ENCODE assay signal across 8 mouse cellular contexts in genomic region chr2:120562859-120563234, GRCm38 (mm10). TPM values are rescaled to one million over a fixed set of nuclear protein-coding genes. Genes with fewer than 3 reads are reported as not detected.
DNase-seq lines count a peak whose midpoint lies in the region; ATAC-seq and TF ChIP-seq lines count a peak whose summit lies in the region.

No protein-coding gene starts in this region.

- peak overlapping the region; percentile 50 to 89 for H3K27ac ChIP-seq in heart, embryonic 14.5 days (replicated peaks in 1 of 2; ENCODE audit: control insufficient read depth in 1 of 2, insufficient read depth in 1 of 2, low read depth in 2 of 2, low read length in 2 of 2)
- no peak overlapping the region for H3K27ac ChIP-seq in hindbrain, embryonic 12.5 days
- H3K27ac ChIP-seq in midbrain, embryonic 10.5 days (replicated peaks): peak overlapping the region; percentile 97

- no peaks in the 10 kb centered on the region for H3K9me3 ChIP-seq in heart, embryonic 14.5 days (ENCODE audit: control insufficient read depth, low read length)
- H3K9me3 ChIP-seq in G1E (replicated peaks): no peaks in the 10 kb centered on the region
- no peaks in the 10 kb centered on the region for H3K9me3 ChIP-seq in hindbrain, embryonic 12.5 days (replicated peaks)
- no peaks in the 10 kb centered on the region for H3K9me3 ChIP-seq in midbrain, embryonic 10.5 days (replicated peaks)

- TF ChIP-seq CTCF in G1E (IDR thresholded peaks at IDR 0.05; ENCODE audit: low read depth, low read length): no peak

- peaks cover 0 to 5% of the 10 kb centered on the region in 2 experiments; a peak in 1 of 4 replicates for H3K4me1 ChIP-seq in heart, embryonic 14.5 days (ENCODE audit: control insufficient read depth in 2 of 2, insufficient read depth in 2 of 2, low read length in 2 of 2)
- peaks cover 61% of the 10 kb centered on the region for H3K4me1 ChIP-seq in G1E (ENCODE audit: insufficient read depth, low read depth, low read length)
- peaks cover 11% of the 10 kb centered on the region for H3K4me1 ChIP-seq in hindbrain, embryonic 12.5 days
- peaks cover 16% of the 10 kb centered on the region for H3K4me1 ChIP-seq in midbrain, embryonic 10.5 days

- peak overlapping the region; percentile 94 for H3K9ac ChIP-seq in heart, embryonic 14.5 days (ENCODE audit: low read length)
- peak overlapping the region; percentile 91 for H3K9ac ChIP-seq in hindbrain, embryonic 12.5 days

- no peaks in the 10 kb centered on the region for H3K27me3 ChIP-seq in heart, embryonic 14.5 days (ENCODE audit: control insufficient read depth, insufficient read depth, low read length)
- no peaks in the 10 kb centered on the region for H3K27me3 ChIP-seq in G1E (ENCODE audit: insufficient read depth, low read length)
- H3K27me3 ChIP-seq in hindbrain, embryonic 12.5 days: no peaks in the 10 kb centered on the region
- H3K27me3 ChIP-seq in midbrain, embryonic 10.5 days (ENCODE audit: low read depth, poor library complexity, severe bottlenecking): no peaks in the 10 kb centered on the region

- H3K4me3 ChIP-seq in heart, embryonic 14.5 days (ENCODE audit: control insufficient read depth in 1 of 2, insufficient read depth in 1 of 2, low read depth in 1 of 2, low read length in 2 of 2): peak overlapping the region; percentile 70 to 83
- H3K4me3 ChIP-seq in G1E (ENCODE audit: low read depth, low read length): peak overlapping the region; percentile 99
- H3K4me3 ChIP-seq in hindbrain, embryonic 12.5 days: peak overlapping the region; percentile 88
- H3K4me3 ChIP-seq in midbrain, embryonic 10.5 days: peak overlapping the region; percentile 92

- peak overlapping the region; percentile 62 for H3K4me2 ChIP-seq in heart, embryonic 14.5 days (ENCODE audit: low read length)
- peak overlapping the region; percentile 78 for H3K4me2 ChIP-seq in hindbrain, embryonic 12.5 days (replicated peaks)

- 0 out of 2 replicates have a peak, but pooled peaks cover 7% of the 10 kb centered on the region for H3K36me3 ChIP-seq in heart, embryonic 14.5 days (ENCODE audit: control insufficient read depth, insufficient read depth, low read length)
- peaks cover 28% of the 10 kb centered on the region for H3K36me3 ChIP-seq in G1E (replicated peaks)
- H3K36me3 ChIP-seq in hindbrain, embryonic 12.5 days: no peaks in the 10 kb centered on the region
- peaks cover 11% of the 10 kb centered on the region for H3K36me3 ChIP-seq in midbrain, embryonic 10.5 days

- no peak for ATAC-seq in heart, embryonic 14.5 days (ENCODE audit: insufficient number of reproducible peaks, insufficient read depth, low FRiP score, low read depth)
- ATAC-seq in G1E (ENCODE audit: extremely low read depth, insufficient number of reproducible peaks, low FRiP score, poor library complexity, severe bottlenecking): no peak
- no peak for ATAC-seq in hindbrain, embryonic 12.5 days (ENCODE audit: low FRiP score)

- WGBS in heart, embryonic 14.5 days: 14% methylated on average over 9 of the region's 9 CpGs
- 28% methylated on average over 9 of the region's 9 CpGs for WGBS in hindbrain, embryonic 12.5 days
- 25% methylated on average over 9 of the region's 9 CpGs for WGBS in midbrain, embryonic 10.5 days

- DNase-seq in heart, adult 18-20 months: no peak
- no peak for DNase-seq in G1E (ENCODE audit: low spot score)
- no peak for DNase-seq in midbrain, embryonic 10.5 days (ENCODE audit: low spot score)
- DNase-seq in thymus, postnatal 10 days (ENCODE audit: low spot score in 2 of 2): no peak
- no peak for DNase-seq in layer of hippocampus, postnatal 10 days (ENCODE audit: low spot score in 2 of 2)
- DNase-seq in right cerebral cortex, postnatal 36 days (ENCODE audit: low spot score in 2 of 2): no peak

RNA-seq across cellular contexts. Expression of gene Zfp106, which starts 0.8 kb away (rescaled TPM):
- polyA plus RNA-seq in heart, embryonic 14.5 days (2014; fragmentation: Nextera tagmentation; extraction: Ambion mirVana): 53.0 and 56.8 TPM in 2 replicates
- 100 to 1,000 TPM; 496 TPM for total RNA-seq in heart, adult 18-20 months (2021)
- 301 and 315 TPM in 2 replicates for total RNA-seq in G1E (2014; fragmentation: Nextera tagmentation)
- total RNA-seq in G1E (2017): 98.6 and 104 TPM in 2 replicates
- 83.9 and 104 TPM in 2 replicates for polyA plus RNA-seq in G1E (2012)
- 58.3 and 62.4 TPM in 2 replicates for polyA plus RNA-seq in hindbrain, embryonic 12.5 days (2016; fragmentation: Nextera tagmentation; extraction: Ambion mirVana)
- 69.7 and 76.2 TPM in 2 replicates for polyA plus RNA-seq in midbrain, embryonic 10.5 days (2016; fragmentation: Nextera tagmentation; extraction: Ambion mirVana)
- 100 to 1,000 TPM in 1 of 2 experiments, 10 to 100 TPM in 1; 98.3 to 101 TPM for total RNA-seq in layer of hippocampus, postnatal 10 days (2021)

RNA-seq across cellular contexts. Expression of gene Snap23, which starts 4.6 kb away (rescaled TPM):
- polyA plus RNA-seq in heart, embryonic 14.5 days (2014; fragmentation: Nextera tagmentation; extraction: Ambion mirVana): 52.2 and 52.7 TPM in 2 replicates
- 10 to 100 TPM; 59.0 to 59.7 TPM for total RNA-seq in heart, adult 18-20 months (2021)
- total RNA-seq in G1E (2014; fragmentation: Nextera tagmentation) (242 and 301 TPM in 2 replicates), G1E (2017) (253 and 328 TPM in 2 replicates)
- polyA plus RNA-seq in G1E (2012): 20.5 and 21.7 TPM in 2 replicates
- polyA plus RNA-seq in hindbrain, embryonic 12.5 days (2016; fragmentation: Nextera tagmentation; extraction: Ambion mirVana): 39.5 and 40.7 TPM in 2 replicates
- 53.8 and 58.3 TPM in 2 replicates for polyA plus RNA-seq in midbrain, embryonic 10.5 days (2016; fragmentation: Nextera tagmentation; extraction: Ambion mirVana)
- total RNA-seq in layer of hippocampus, postnatal 10 days (2021): 10 to 100 TPM; 18.3 to 18.8 TPM

RNA-seq across cellular contexts. Expression of gene Haus2, which starts 46.3 kb away (rescaled TPM):
- 19.7 and 21.9 TPM in 2 replicates for polyA plus RNA-seq in heart, embryonic 14.5 days (2014; fragmentation: Nextera tagmentation; extraction: Ambion mirVana)
- total RNA-seq in heart, adult 18-20 months (2021): 10 to 100 TPM in 1 of 2 experiments, 1 to 10 TPM in 1; 9.9 to 11.5 TPM
- 30.5 and 41.2 TPM in 2 replicates for total RNA-seq in G1E (2014; fragmentation: Nextera tagmentation)
- 13.1 and 14.6 TPM in 2 replicates for total RNA-seq in G1E (2017)
- polyA plus RNA-seq in G1E (2012): 2.1 and 3.2 TPM in 2 replicates
- polyA plus RNA-seq in hindbrain, embryonic 12.5 days (2016; fragmentation: Nextera tagmentation; extraction: Ambion mirVana): 31.3 and 32.2 TPM in 2 replicates
- polyA plus RNA-seq in midbrain, embryonic 10.5 days (2016; fragmentation: Nextera tagmentation; extraction: Ambion mirVana): 41.0 and 41.6 TPM in 2 replicates
- 10 to 100 TPM; 17.5 to 18.4 TPM for total RNA-seq in layer of hippocampus, postnatal 10 days (2021)

RNA-seq across cellular contexts. Expression of gene Lrrc57, which starts 46.5 kb away (rescaled TPM):
- 22.0 and 22.9 TPM in 2 replicates for polyA plus RNA-seq in heart, embryonic 14.5 days (2014; fragmentation: Nextera tagmentation; extraction: Ambion mirVana)
- total RNA-seq in heart, adult 18-20 months (2021): 10 to 100 TPM; 16.9 to 17.1 TPM
- 35.8 and 52.9 TPM in 2 replicates for total RNA-seq in G1E (2014; fragmentation: Nextera tagmentation)
- 27.8 and 29.6 TPM in 2 replicates for total RNA-seq in G1E (2017)
- polyA plus RNA-seq in G1E (2012): 1.5 and 3.0 TPM in 2 replicates
- 35.6 and 38.6 TPM in 2 replicates for polyA plus RNA-seq in hindbrain, embryonic 12.5 days (2016; fragmentation: Nextera tagmentation; extraction: Ambion mirVana)
- polyA plus RNA-seq in midbrain, embryonic 10.5 days (2016; fragmentation: Nextera tagmentation; extraction: Ambion mirVana): 31.1 and 33.7 TPM in 2 replicates
- 10 to 100 TPM; 25.3 to 25.8 TPM for total RNA-seq in layer of hippocampus, postnatal 10 days (2021)
